Mouse (Mus musculus) heart, postnatal 0 days (tissue): Measurements from ENCODE around the gene S100a5.

Experiments used
- CTCF ChIP-seq: IDR thresholded peaks from 2 replicates; pipeline ENCODE4 v1.5.1; 2016; ENCODE audit warnings: antibody characterized with exemption, control low read depth, low read depth
- EP300 ChIP-seq: IDR thresholded peaks from 2 replicates; pipeline ENCODE4 v1.6.1; 2016; ENCODE audit warnings: antibody characterized with exemption, low read depth

- TF ChIP-seq CTCF: no peak
- TF ChIP-seq EP300: no peak
Measured at GRCm38 (mm10) chr3:90586906-90587305, 21.4 kb upstream of the S100a5 start.
